Mouse (Mus musculus): ENCODE measurements around the gene Upk1a.

DNA sequence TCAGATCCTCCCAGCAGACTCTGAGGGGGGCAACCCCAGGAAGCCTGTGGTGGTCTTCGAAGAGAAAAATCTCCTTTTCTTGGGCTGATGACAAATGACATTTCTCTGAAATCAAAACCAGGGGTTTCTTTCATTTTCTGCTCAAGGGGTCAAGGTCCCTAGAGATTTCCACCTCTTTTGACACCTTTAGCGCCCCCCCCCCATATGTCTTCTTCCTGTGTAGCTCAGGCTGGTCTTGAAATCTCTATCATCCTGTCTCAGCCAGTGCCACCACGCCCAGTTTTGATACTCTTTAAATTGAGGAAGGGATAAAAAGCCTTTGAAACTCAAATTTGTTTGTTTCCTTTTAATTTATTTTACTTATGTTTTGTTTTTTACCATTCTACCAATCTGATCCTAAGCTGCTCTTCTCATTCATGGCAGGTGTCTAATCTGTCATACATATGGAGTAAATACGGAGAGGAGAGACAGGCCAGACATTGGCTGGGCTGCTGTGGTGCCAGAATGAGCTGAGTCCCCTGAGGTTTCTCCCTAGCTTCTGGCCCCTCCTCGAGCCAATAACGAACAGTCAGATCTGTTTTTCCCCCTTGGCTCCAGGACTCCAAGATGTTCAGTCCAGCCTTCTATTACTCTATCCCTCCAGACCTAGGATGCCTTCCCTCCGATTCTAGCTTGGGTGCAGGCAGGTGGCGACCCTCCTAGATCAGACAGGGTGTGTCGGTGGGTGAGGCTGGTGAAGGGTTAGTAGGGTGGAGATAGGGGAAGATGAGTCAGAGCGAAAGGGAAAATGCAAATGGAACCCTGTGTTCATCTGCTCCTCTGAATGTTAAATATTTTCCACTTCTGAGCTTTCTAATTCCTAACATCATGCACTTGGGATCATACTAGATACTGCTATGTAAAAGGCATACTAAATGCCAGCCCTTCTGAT lies 18.8 kb downstream of the Upk1a start:
- TF ChIP-seq CTCF (conservative IDR thresholded peaks at IDR 0.05; ENCODE audit: insufficient read depth, insufficient read length, low read depth, low read length) (no peak), POLR2A (IDR thresholded peaks at IDR 0.05; ENCODE audit: low read depth, low read length) (no peak)
